Mouse (Mus musculus): ENCODE data around the gene Prmt1. TPM values are rescaled to one million over a fixed set of nuclear protein-coding genes. Genes with fewer than 3 reads are reported as not detected.

Prmt1 gene
- polyA plus RNA-seq, 1 experiment from 2014 or later: 186 TPM

DNA sequence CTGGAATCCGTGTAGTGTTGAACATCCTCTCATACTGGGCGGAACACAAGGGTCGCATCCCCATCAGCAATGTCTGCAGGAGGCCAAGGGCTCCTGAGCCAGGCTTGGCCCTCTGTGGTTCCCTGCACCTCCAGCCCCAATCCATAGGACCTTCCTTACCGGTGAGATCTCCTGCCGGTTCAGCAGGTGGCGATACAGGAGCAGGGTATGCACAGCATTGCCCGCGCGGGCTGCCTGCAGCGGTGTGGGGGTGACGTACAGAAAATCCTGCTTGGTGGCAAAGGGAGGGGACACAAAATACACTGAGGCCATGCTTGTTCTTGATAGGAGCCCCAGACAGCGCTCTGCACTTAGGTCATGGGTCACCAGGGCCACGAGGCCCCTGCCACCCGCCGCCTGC, 19.7 kb downstream of the Prmt1 start:
- H3K27me3 ChIP-seq (replicated peaks; ENCODE audit: control insufficient read depth, insufficient read depth, low read length): no peaks in the 10 kb centered on the region
- no peaks in the 10 kb centered on the region for H3K9me3 ChIP-seq (ENCODE audit: control insufficient read depth, low read length)
- WGBS: 56% methylated on average over 15 of the region's 15 CpGs
- H3K27ac ChIP-seq (ENCODE audit: low read depth, low read length): no peak overlapping the region
- no peak overlapping the region for H3K9ac ChIP-seq (ENCODE audit: low read depth, low read length)
- DNase-seq (ENCODE audit: low spot score) (no peak), ATAC-seq (replicated peaks; ENCODE audit: low FRiP score) (no peak)
- H3K36me3 ChIP-seq (ENCODE audit: control insufficient read depth, insufficient read depth, low read length): no peaks in the 10 kb centered on the region; the same call in 1 of the 2 replicates
- H3K4me1 ChIP-seq (replicated peaks; ENCODE audit: control insufficient read depth, insufficient read depth, low read length): peaks cover 11% of the 10 kb centered on the region
- H3K4me3 ChIP-seq (ENCODE audit: low read depth, low read length): no peak overlapping the region
- no peak overlapping the region for H3K4me2 ChIP-seq

GRCm38 (mm10) chr7:44965975-44966374, 20.4 kb downstream of the Prmt1 start:
- peaks cover 9% of the 10 kb centered on the region; the same call in 1 of the 2 replicates for H3K4me1 ChIP-seq (replicated peaks; ENCODE audit: control insufficient read depth, insufficient read depth, low read length)
- H3K4me3 ChIP-seq (ENCODE audit: low read depth, low read length): no peak overlapping the region
- no peak for DNase-seq (ENCODE audit: low spot score)
- WGBS: 74% methylated on average over 7 of the region's 7 CpGs
- no peak for ATAC-seq (replicated peaks; ENCODE audit: low FRiP score)
- no peak overlapping the region for H3K4me2 ChIP-seq
- H3K27ac ChIP-seq (ENCODE audit: low read depth, low read length): no peak overlapping the region
- no peak overlapping the region for H3K9ac ChIP-seq (ENCODE audit: low read depth, low read length)
- no peaks in the 10 kb centered on the region; the same call in 1 of the 2 replicates for H3K36me3 ChIP-seq (ENCODE audit: control insufficient read depth, insufficient read depth, low read length)
- no peaks in the 10 kb centered on the region for H3K27me3 ChIP-seq (replicated peaks; ENCODE audit: control insufficient read depth, insufficient read depth, low read length)
- no peaks in the 10 kb centered on the region for H3K9me3 ChIP-seq (ENCODE audit: control insufficient read depth, low read length)

GRCm38 (mm10) chr7:44964990-44965389, 21.4 kb downstream of the Prmt1 start:
- Histone ChIP-seq H3K27me3 (replicated peaks; ENCODE audit: control insufficient read depth, insufficient read depth, low read length) (no peaks in the 10 kb centered on the region), H3K9me3 (ENCODE audit: control insufficient read depth, low read length) (no peaks in the 10 kb centered on the region), H3K9ac (ENCODE audit: low read depth, low read length) (no peak overlapping the region), H3K4me2 (no peak overlapping the region), H3K4me3 (ENCODE audit: low read depth, low read length) (no peak overlapping the region), H3K36me3 (ENCODE audit: control insufficient read depth, insufficient read depth, low read length) (no peaks in the 10 kb centered on the region; the same call in 1 of the 2 replicates), H3K27ac (ENCODE audit: low read depth, low read length) (no peak overlapping the region), H3K4me1 (replicated peaks; ENCODE audit: control insufficient read depth, insufficient read depth, low read length) (peaks cover 6% of the 10 kb centered on the region; the same call in 1 of the 2 replicates)
- DNase-seq (ENCODE audit: low spot score): no peak
- ATAC-seq (replicated peaks; ENCODE audit: low FRiP score): no peak
- 88% methylated on average over 13 of the region's 13 CpGs for WGBS

DNA sequence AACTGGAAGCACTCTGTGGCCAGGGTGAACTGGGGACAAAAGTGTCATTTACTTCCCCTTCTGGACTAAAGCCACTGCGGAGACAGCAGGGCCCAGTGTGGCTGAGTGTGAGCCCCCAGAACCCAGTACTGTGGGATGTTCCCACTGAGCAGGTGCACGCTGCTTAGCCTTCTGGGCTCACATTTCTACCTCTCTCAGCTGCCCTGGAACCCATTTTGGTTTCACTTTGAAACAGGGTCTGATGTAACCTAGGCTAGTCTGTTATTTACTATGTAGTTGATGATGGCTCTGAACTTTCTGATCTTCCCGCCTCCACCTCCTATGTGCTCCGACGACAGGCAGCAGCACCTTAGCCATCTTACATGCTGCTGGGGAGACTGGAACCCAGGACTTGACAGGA, 23.5 kb downstream of the Prmt1 start:
- no peak for ATAC-seq (replicated peaks; ENCODE audit: low FRiP score)
- Histone ChIP-seq H3K4me3 (ENCODE audit: low read depth, low read length) (no peak overlapping the region), H3K4me1 (replicated peaks; ENCODE audit: control insufficient read depth, insufficient read depth, low read length) (peaks cover 6% of the 10 kb centered on the region; the same call in 1 of the 2 replicates), H3K27ac (ENCODE audit: low read depth, low read length) (no peak overlapping the region), H3K27me3 (replicated peaks; ENCODE audit: control insufficient read depth, insufficient read depth, low read length) (no peaks in the 10 kb centered on the region), H3K9ac (ENCODE audit: low read depth, low read length) (no peak overlapping the region), H3K9me3 (ENCODE audit: control insufficient read depth, low read length) (no peaks in the 10 kb centered on the region), H3K36me3 (ENCODE audit: control insufficient read depth, insufficient read depth, low read length) (no peaks in the 10 kb centered on the region; the same call in 1 of the 2 replicates), H3K4me2 (no peak overlapping the region)
- WGBS: 80% methylated on average over 5 of the region's 5 CpGs
- no peak for DNase-seq (ENCODE audit: low spot score)

DNA sequence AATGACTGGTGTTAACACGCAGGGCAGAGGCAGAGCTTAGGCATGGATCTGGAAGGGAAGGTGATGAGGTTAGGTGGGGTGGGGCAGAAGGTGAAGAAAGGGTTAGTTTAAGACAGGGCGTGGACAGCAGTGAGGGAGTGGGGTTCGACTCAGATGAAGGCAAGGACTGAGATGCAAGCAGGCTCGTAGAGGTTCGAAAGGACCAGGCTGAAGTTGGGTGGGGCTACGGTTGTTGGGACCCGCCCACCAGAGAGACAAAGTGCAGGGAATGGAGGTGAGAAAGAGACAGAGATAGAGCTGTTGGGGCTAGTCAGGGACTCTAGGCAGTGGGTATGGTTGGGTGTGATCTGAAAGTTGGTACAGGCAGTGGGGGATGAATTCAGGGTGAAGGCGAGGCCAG, 24.0 kb downstream of the Prmt1 start:
- DNase-seq (ENCODE audit: low spot score): no peak
- H3K36me3 ChIP-seq (ENCODE audit: control insufficient read depth, insufficient read depth, low read length): no peaks in the 10 kb centered on the region; the same call in 1 of the 2 replicates
- 62% methylated on average over 8 of the region's 8 CpGs for WGBS

GRCm38 (mm10) chr7:44960512-44960910, 25.9 kb downstream of the Prmt1 start:
- Histone ChIP-seq H3K9ac (ENCODE audit: low read depth, low read length) (no peak overlapping the region), H3K9me3 (ENCODE audit: control insufficient read depth, low read length) (no peaks in the 10 kb centered on the region), H3K36me3 (ENCODE audit: control insufficient read depth, insufficient read depth, low read length) (no peaks in the 10 kb centered on the region; the same call in 1 of the 2 replicates), H3K4me1 (replicated peaks; ENCODE audit: control insufficient read depth, insufficient read depth, low read length) (peaks cover 6% of the 10 kb centered on the region; the same call in 1 of the 2 replicates), H3K27me3 (replicated peaks; ENCODE audit: control insufficient read depth, insufficient read depth, low read length) (no peaks in the 10 kb centered on the region), H3K4me2 (no peak overlapping the region), H3K4me3 (ENCODE audit: low read depth, low read length) (no peak overlapping the region), H3K27ac (ENCODE audit: low read depth, low read length) (no peak overlapping the region)
- DNase-seq (ENCODE audit: low spot score) (no peak), ATAC-seq (replicated peaks; ENCODE audit: low FRiP score) (no peak)
- 78% methylated on average over 13 of the region's 13 CpGs for WGBS

More for the DNA sequence above, 24.0 kb downstream of the Prmt1 start:
- no peak overlapping the region for H3K4me3 ChIP-seq (ENCODE audit: low read depth, low read length)
- no peaks in the 10 kb centered on the region for H3K9me3 ChIP-seq (ENCODE audit: control insufficient read depth, low read length)
- peaks cover 6% of the 10 kb centered on the region; the same call in 1 of the 2 replicates for H3K4me1 ChIP-seq (replicated peaks; ENCODE audit: control insufficient read depth, insufficient read depth, low read length)
- no peak overlapping the region for H3K27ac ChIP-seq (ENCODE audit: low read depth, low read length)
- no peak overlapping the region for H3K4me2 ChIP-seq
- H3K27me3 ChIP-seq (replicated peaks; ENCODE audit: control insufficient read depth, insufficient read depth, low read length): no peaks in the 10 kb centered on the region
- no peak overlapping the region for H3K9ac ChIP-seq (ENCODE audit: low read depth, low read length)
- ATAC-seq (replicated peaks; ENCODE audit: low FRiP score): no peak

GRCm38 (mm10) chr7:44959874-44960511, 26.4 kb downstream of the Prmt1 start:
- no peaks in the 10 kb centered on the region for H3K9me3 ChIP-seq (ENCODE audit: control insufficient read depth, low read length)
- peaks cover 6% of the 10 kb centered on the region; the same call in 1 of the 2 replicates for H3K4me1 ChIP-seq (replicated peaks; ENCODE audit: control insufficient read depth, insufficient read depth, low read length)
- 75% methylated on average over 10 of the region's 10 CpGs for WGBS
- no peak overlapping the region for H3K4me3 ChIP-seq (ENCODE audit: low read depth, low read length)
- no peaks in the 10 kb centered on the region; the same call in 1 of the 2 replicates for H3K36me3 ChIP-seq (ENCODE audit: control insufficient read depth, insufficient read depth, low read length)
- no peaks in the 10 kb centered on the region for H3K27me3 ChIP-seq (replicated peaks; ENCODE audit: control insufficient read depth, insufficient read depth, low read length)
- H3K9ac ChIP-seq (ENCODE audit: low read depth, low read length): no peak overlapping the region
- no peak overlapping the region for H3K4me2 ChIP-seq
- H3K27ac ChIP-seq (ENCODE audit: low read depth, low read length): no peak overlapping the region
- ATAC-seq (replicated peaks; ENCODE audit: low FRiP score) (no peak), DNase-seq (ENCODE audit: low spot score) (no peak)

DNA sequence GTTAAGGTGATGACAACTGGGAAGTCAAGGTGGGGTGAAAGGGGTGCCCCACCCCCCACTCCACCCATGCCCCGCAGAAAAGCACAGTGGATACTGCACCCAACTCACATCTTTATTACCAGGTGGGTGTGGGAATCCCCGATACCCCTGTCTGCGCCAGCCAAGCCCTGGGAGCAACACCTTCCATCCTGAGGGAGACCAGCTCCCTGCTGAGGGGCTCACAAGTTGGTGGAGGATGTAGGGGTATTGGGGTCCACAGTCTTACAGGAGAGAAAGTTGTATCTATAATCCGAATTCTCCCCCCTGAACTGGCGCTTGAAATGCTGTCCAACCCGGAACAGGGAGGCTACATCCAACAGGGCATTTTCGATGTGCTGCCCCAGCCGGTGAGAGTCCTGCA, 27.1 kb downstream of the Prmt1 start:
- Histone ChIP-seq H3K9ac (ENCODE audit: low read depth, low read length) (no peak overlapping the region), H3K4me2 (no peak overlapping the region), H3K4me1 (replicated peaks; ENCODE audit: control insufficient read depth, insufficient read depth, low read length) (peaks cover 6% of the 10 kb centered on the region; the same call in 1 of the 2 replicates), H3K9me3 (ENCODE audit: control insufficient read depth, low read length) (no peaks in the 10 kb centered on the region), H3K27ac (ENCODE audit: low read depth, low read length) (no peak overlapping the region), H3K36me3 (ENCODE audit: control insufficient read depth, insufficient read depth, low read length) (no peaks in the 10 kb centered on the region; the same call in 1 of the 2 replicates), H3K4me3 (ENCODE audit: low read depth, low read length) (no peak overlapping the region), H3K27me3 (replicated peaks; ENCODE audit: control insufficient read depth, insufficient read depth, low read length) (no peaks in the 10 kb centered on the region)
- ATAC-seq (replicated peaks; ENCODE audit: low FRiP score) (no peak), DNase-seq (ENCODE audit: low spot score) (no peak)
- 64% methylated on average over 8 of the region's 8 CpGs for WGBS

DNA sequence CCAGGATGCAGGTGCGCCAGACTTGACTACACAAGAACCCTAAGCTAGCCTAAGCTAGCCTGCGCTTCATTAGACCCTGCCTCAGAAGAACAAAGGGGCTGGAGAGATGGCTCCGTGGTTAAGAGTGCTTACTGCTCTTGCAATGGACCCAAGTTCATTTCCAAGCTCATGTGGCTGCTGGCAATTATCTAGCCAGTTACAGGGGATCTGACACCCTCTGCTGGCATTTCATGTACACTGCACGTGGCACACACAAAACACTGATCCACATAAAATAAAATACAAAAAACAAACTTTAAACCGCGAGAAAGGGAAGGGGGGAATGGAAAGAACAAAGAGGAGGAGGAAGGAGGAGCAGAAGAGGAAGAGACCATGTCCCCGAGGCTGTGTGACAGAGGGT, 28.2 kb downstream of the Prmt1 start:
- H3K4me1 ChIP-seq (replicated peaks; ENCODE audit: control insufficient read depth, insufficient read depth, low read length): peaks cover 6% of the 10 kb centered on the region; the same call in 1 of the 2 replicates
- no peak overlapping the region for H3K4me2 ChIP-seq
- no peak overlapping the region for H3K4me3 ChIP-seq (ENCODE audit: low read depth, low read length)
- H3K36me3 ChIP-seq (ENCODE audit: control insufficient read depth, insufficient read depth, low read length): no peaks in the 10 kb centered on the region
- H3K9me3 ChIP-seq (ENCODE audit: control insufficient read depth, low read length): no peaks in the 10 kb centered on the region
- H3K9ac ChIP-seq (ENCODE audit: low read depth, low read length): no peak overlapping the region
- WGBS: 39% methylated on average over 7 of the region's 7 CpGs
- H3K27me3 ChIP-seq (replicated peaks; ENCODE audit: control insufficient read depth, insufficient read depth, low read length): no peaks in the 10 kb centered on the region
- DNase-seq (ENCODE audit: low spot score) (no peak), ATAC-seq (replicated peaks; ENCODE audit: low FRiP score) (no peak)
- no peak overlapping the region for H3K27ac ChIP-seq (ENCODE audit: low read depth, low read length)

All from liver, embryonic 11.5 days (tissue).